Mouse (Mus musculus) frontal cortex, postnatal 14 days (tissue): ENCODE results near the gene Dock2.

Source experiments
- DNase-seq, 2 experiments: peaks; one replicate each; pipeline ENCODE4 v3.0.0; 2022; ENCODE audit warnings: low spot score in 2 of 2

The Dock2 gene

GRCm38 (mm10) chr11:34202769-34203168 lies 580.9 kb downstream of the Dock2 start:
- DNase-seq, result no peak

GRCm38 (mm10) chr11:34195142-34195541 lies 588.5 kb downstream of the Dock2 start:
- DNase-seq, result no peak

GRCm38 (mm10) chr11:34194158-34194941 lies 589.3 kb downstream of the Dock2 start:
- no peak for DNase-seq

- DNase-seq, result no peak
Measured at GRCm38 (mm10) chr11:34193658-34194057, 590.0 kb downstream of the Dock2 start.

GRCm38 (mm10) chr11:34184266-34184665 lies 599.4 kb downstream of the Dock2 start:
- DNase-seq, result no peak

GRCm38 (mm10) chr11:34181214-34182117 lies 602.2 kb downstream of the Dock2 start:
- DNase-seq, result peak; percentile 23 to 28

- DNase-seq, result no peak
Measured at GRCm38 (mm10) chr11:34178752-34179151, 604.9 kb downstream of the Dock2 start.
